Mouse (Mus musculus): Measurements from ENCODE around the gene Myh11.
"Not testable (repeated sequence)": the region's sequence is repeated elsewhere in the genome, so short reads cannot be mapped to it uniquely, and the experiment has no call there.

- not testable (repeated sequence) for TF ChIP-seq ZC3H11A (IDR thresholded peaks at IDR 0.05; ENCODE audit: borderline replicate concordance, low read depth, low read length); ZNF384 (IDR thresholded peaks at IDR 0.05; ENCODE audit: low read depth, low read length); MAFK (IDR thresholded peaks at IDR 0.05; ENCODE audit: insufficient read depth, low read depth, low read length); HCFC1 (IDR thresholded peaks at IDR 0.05; ENCODE audit: borderline replicate concordance, insufficient read depth, low read length); CHD2 (IDR thresholded peaks at IDR 0.05; ENCODE audit: low read depth, low read length)
Observed at GRCm38 (mm10) chr16:14155638-14156037, 135.5 kb downstream of the Myh11 start.

All from ES-E14 (cell line).